Mouse (Mus musculus): Measurements from ENCODE around the gene Tjp1.

The Tjp1 gene

GRCm38 (mm10) chr7:65527071-65528007 lies at the start of gene Tjp1:
Gene Tjp1 (minus strand): TSS chr7:65527781.
- DNase-seq = no peak

GRCm38 (mm10) chr7:65577118-65577517 lies 49.5 kb upstream of the Tjp1 start:
- no peak for DNase-seq

GRCm38 (mm10) chr7:65572731-65573130 lies 45.1 kb upstream of the Tjp1 start:
- DNase-seq = no peak

- no peak for DNase-seq
These were observed 43.1 kb upstream of the Tjp1 start for GRCm38 (mm10) chr7:65570691-65571090.

GRCm38 (mm10) chr7:65555996-65556395 lies 28.4 kb upstream of the Tjp1 start:
- DNase-seq = no peak

- DNase-seq = no peak
These were observed 18.2 kb upstream of the Tjp1 start for GRCm38 (mm10) chr7:65545741-65546140.

GRCm38 (mm10) chr7:65532689-65533088 lies 5.1 kb upstream of the Tjp1 start:
- no peak for DNase-seq

- no peak for DNase-seq
These were observed 4.5 kb downstream of the Tjp1 start for GRCm38 (mm10) chr7:65523116-65523515.

GRCm38 (mm10) chr7:65522490-65522889 lies 5.1 kb downstream of the Tjp1 start:
- no peak for DNase-seq

- no peak for DNase-seq
These were observed 7.0 kb downstream of the Tjp1 start for GRCm38 (mm10) chr7:65520622-65521021.

GRCm38 (mm10) chr7:65519788-65520563 lies 7.6 kb downstream of the Tjp1 start:
- peak; percentile 36 for DNase-seq

GRCm38 (mm10) chr7:65516903-65517302 lies 10.7 kb downstream of the Tjp1 start:
- no peak for DNase-seq

GRCm38 (mm10) chr7:65513451-65514179 lies 14.0 kb downstream of the Tjp1 start:
- DNase-seq = no peak

GRCm38 (mm10) chr7:65509357-65509756 lies 18.2 kb downstream of the Tjp1 start:
- DNase-seq = no peak

- DNase-seq = no peak
These were observed 20.2 kb downstream of the Tjp1 start for GRCm38 (mm10) chr7:65507341-65507740.

- no peak for DNase-seq
These were observed 24.9 kb downstream of the Tjp1 start for GRCm38 (mm10) chr7:65502486-65503322.

GRCm38 (mm10) chr7:65500746-65501145 lies 26.8 kb downstream of the Tjp1 start:
- no peak for DNase-seq

GRCm38 (mm10) chr7:65497733-65498583 lies 29.6 kb downstream of the Tjp1 start:
- DNase-seq = peak; percentile 31

GRCm38 (mm10) chr7:65490526-65490925 lies 37.1 kb downstream of the Tjp1 start:
- DNase-seq = no peak

GRCm38 (mm10) chr7:65489742-65490141 lies 37.8 kb downstream of the Tjp1 start:
- DNase-seq = no peak

- DNase-seq = no peak
These were observed 38.4 kb downstream of the Tjp1 start for GRCm38 (mm10) chr7:65489195-65489594.
